Mouse (Mus musculus) hindbrain, embryonic 13.5 days (tissue): ENCODE measurements around the gene Gm28635. TPM values are rescaled to one million over a fixed set of nuclear protein-coding genes. Genes with fewer than 3 reads are reported as not detected.
A peak's percentile ranks its signal among the peaks of the same experiment; 100 is the strongest.
"Not testable (repeated sequence)": the region's sequence is repeated elsewhere in the genome, so short reads cannot be mapped to it uniquely, and the experiment has no call there.

ENCODE experiments used
- ATAC-seq: fragments of 200-750 bp; cut with Nextera tagmentation; 2 replicates; pipeline ENCODE4 v1.8.0; 2017; ENCODE audit warnings: moderate TSS enrichment; ENCODE audit not compliant: low FRiP score
- H3K27ac ChIP-seq: fragments of 300-500 bp; sonication (generic); 2 replicates; pipeline ENCODE4 v1.5.1; 2015; ENCODE audit warnings: inconsistent platforms, mild to moderate bottlenecking, moderate library complexity
- H3K27me3 ChIP-seq: fragments of 300-500 bp; sonication (generic); 2 replicates; pipeline ENCODE4 v1.6.1; 2015; ENCODE audit warnings: mild to moderate bottlenecking, inconsistent platforms
- H3K36me3 ChIP-seq: fragments of 300-500 bp; sonication (generic); 2 replicates; pipeline ENCODE4 v1.6.1; 2015; ENCODE audit warnings: mild to moderate bottlenecking, inconsistent platforms
- H3K4me1 ChIP-seq: fragments of 300-500 bp; sonication (generic); replicated peaks from 2 replicates; pipeline ENCODE4 v1.6.1; 2015; ENCODE audit warnings: inconsistent platforms
- H3K4me2 ChIP-seq: fragments of 300-500 bp; sonication (generic); 2 replicates; pipeline ENCODE4 v1.6.1; 2015; ENCODE audit warnings: inconsistent platforms, mild to moderate bottlenecking, moderate library complexity
- H3K4me3 ChIP-seq: fragments of 300-500 bp; sonication (generic); 2 replicates; pipeline ENCODE4 v1.5.1; 2015; ENCODE audit warnings: mild to moderate bottlenecking, inconsistent platforms
- H3K9ac ChIP-seq: fragments of 300-500 bp; sonication (generic); 2 replicates; pipeline ENCODE4 v1.6.1; 2015; ENCODE audit warnings: mild to moderate bottlenecking, inconsistent platforms
- H3K9me3 ChIP-seq: fragments of 300-500 bp; sonication (generic); 2 replicates; pipeline ENCODE4 v1.6.1; 2016; ENCODE audit warnings: inconsistent platforms
- WGBS: fragments of 180-500 bp; shearing (Covaris S2); methylation state at CpG from one replicate; pipeline ENCODE4 v1.1.7; 2015; 5-methylcytosine and 5-hydroxymethylcytosine counted together
- polyA plus RNA-seq: library from polyadenylated mRNA; unstranded; fragments of >200 nt; fragmentation: Nextera tagmentation; extraction: Ambion mirVana; gene quantifications from 2 replicates; pipeline ENCODE4 v1.2.1, GENCODE M21; 2015

Gene Gm28635
- polyA plus RNA-seq, 1 experiment from 2014 or later: not detected

DNA sequence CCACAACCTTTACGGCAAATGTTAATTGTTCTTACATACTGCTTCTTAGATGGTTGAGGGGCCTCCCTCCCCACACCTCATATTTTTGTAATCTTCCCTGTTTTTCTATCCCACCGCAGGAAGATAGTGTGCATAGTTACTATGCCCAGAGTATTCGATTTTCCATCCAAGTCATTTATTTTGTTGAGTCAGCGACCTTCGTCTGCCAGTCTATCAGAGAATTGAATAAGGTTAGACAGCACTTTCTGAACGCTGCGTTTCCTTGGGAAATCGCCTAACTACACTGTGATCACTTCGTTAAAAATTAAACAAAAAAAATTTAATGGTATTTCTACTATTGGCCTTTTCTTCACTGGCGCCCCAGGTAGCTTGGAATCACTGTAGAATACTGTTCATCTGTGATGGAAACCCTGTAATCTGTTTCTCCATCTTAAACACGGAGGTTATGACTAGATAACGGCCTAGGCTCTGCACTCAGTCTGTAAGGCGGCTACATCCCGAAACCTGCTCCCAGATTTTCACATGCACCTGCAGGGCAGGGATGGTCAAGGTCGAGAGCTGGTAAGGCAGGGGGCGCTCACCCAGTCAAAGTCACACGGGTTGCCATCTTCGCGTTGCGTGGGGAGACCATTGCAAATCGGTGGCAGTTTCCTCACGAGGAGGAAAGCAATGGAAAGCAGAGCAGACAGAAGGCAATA is 422 bp downstream of the Gm28635 start:
- Histone ChIP-seq H3K27me3 (no peaks in the 10 kb centered on the region), H3K36me3 (peaks cover 44% of the 10 kb centered on the region), H3K4me2 (peak overlapping the region; percentile 78), H3K9me3 (no peaks in the 10 kb centered on the region), H3K4me3 (peak overlapping the region; percentile 97), H3K9ac (peak overlapping the region; percentile 77), H3K27ac (peak overlapping the region; percentile 89), H3K4me1 (peaks cover 29% of the 10 kb centered on the region)
- WGBS: 10% methylated on average over 22 of the region's 22 CpGs
- peak; percentile 74 for ATAC-seq

DNA sequence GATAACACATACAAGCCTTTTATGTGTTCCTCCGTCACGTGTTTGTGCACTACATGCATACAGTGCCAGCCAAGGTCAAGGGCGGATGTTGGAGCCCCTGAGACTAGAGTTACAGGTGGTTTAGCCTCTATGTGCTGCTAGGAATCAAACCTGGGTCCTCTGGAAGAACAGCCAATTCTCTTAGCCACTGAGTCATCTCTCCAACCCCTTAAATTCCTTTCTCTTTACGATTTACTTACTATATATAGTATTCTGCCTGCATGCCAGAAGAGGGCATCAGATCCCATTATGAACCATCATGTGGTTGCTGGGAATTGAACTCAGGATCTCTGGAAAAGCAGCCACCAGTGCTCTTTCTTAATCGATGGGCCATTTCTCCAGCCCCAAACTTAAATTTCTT is 6.3 kb downstream of the Gm28635 start:
- peak overlapping the region; percentile 88; the same call in 1 of the 2 replicates for H3K4me3 ChIP-seq
- H3K4me2 ChIP-seq: peak overlapping the region; percentile 74
- H3K27me3 ChIP-seq, ATAC-seq, H3K9ac ChIP-seq, H3K27ac ChIP-seq, H3K9me3 ChIP-seq: not testable (repeated sequence)
- peaks cover 27% of the 10 kb centered on the region for H3K4me1 ChIP-seq
- WGBS: 68% methylated on average over 4 of the region's 5 CpGs
- peaks cover 58% of the 10 kb centered on the region for H3K36me3 ChIP-seq

DNA sequence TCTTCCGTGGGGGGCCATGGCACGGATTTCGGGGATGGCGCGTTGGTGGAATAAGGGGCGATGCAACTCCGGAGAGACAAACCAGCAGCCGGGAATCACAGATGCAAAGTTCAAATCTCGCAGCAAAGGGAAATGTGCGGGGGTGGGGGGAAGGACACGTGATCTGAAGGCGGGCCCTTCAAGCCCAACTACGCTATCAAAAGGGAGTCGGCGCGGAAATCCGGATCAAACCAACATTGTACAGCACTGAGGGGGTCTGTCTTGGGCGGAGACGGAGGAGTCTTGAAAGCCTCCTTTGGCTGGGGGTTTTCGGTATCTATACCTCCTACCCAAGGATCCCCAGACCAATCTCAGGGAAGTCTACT is 7.3 kb downstream of the Gm28635 start, which contains the start of gene Selenoh:
Gene Selenoh (minus strand): TSS at position 202 of the 365 bp plus-strand sequence.
- Histone ChIP-seq H3K27me3 (no peaks in the 10 kb centered on the region), H3K9me3 (no peaks in the 10 kb centered on the region), H3K27ac (peak within 1 kb of the TSS; percentile 92), H3K4me3 (peak within 1 kb of the TSS; percentile 88), H3K36me3 (peaks cover 51% of the 10 kb centered on the region), H3K4me2 (peak within 1 kb of the TSS; percentile 74), H3K4me1 (peaks cover 18% of the 10 kb centered on the region), H3K9ac (peak within 1 kb of the TSS; percentile 83)
- WGBS: 0% methylated on average over 20 of the region's 20 CpGs
- peak; percentile 98 for ATAC-seq

DNA sequence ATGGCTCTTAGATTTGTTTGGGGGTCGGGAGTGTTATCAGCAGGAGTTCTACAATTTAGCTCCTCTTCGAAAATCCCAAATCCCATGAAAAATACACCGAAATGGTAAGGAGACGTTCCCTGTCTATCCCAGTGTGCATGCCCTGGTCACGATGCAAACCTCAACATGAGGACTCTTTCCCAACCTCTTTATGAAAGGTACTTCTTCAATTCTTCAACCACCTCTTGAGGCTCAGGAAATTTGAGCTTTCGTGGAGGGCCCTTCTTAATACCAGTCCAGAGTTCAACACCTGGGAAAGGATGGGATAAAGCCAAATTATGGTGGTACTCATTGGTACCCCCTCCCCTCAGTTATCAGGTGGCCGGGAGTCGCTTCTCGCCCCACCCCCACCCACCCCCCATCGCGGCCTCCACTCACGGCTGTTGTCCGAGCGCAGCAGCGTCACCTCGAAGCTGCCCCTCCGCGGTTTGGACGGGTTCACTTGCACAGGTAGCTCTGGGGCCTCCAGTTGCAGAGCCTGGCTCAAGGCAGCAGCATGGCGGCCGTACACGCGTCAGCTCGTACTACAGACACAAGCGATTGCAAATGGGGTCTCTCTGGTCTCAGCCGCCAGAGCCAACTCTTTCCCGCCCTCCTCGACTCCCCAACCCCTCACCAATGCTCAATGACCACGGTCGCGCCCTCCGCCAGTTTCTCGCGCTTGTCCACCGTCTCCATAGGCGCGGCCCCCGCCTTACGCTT is 7.8 kb downstream of the Gm28635 start:
- no peaks in the 10 kb centered on the region for H3K27me3 ChIP-seq
- H3K9me3 ChIP-seq: no peaks in the 10 kb centered on the region
- peak; percentile 90 for ATAC-seq
- H3K4me2 ChIP-seq: peak overlapping the region; percentile 74
- peak overlapping the region; percentile 83 for H3K9ac ChIP-seq
- peaks cover 18% of the 10 kb centered on the region for H3K4me1 ChIP-seq
- H3K36me3 ChIP-seq: peaks cover 46% of the 10 kb centered on the region
- H3K27ac ChIP-seq: peak overlapping the region; percentile 92
- 2% methylated on average over 39 of the region's 39 CpGs for WGBS
- H3K4me3 ChIP-seq: peak overlapping the region; percentile 88

DNA sequence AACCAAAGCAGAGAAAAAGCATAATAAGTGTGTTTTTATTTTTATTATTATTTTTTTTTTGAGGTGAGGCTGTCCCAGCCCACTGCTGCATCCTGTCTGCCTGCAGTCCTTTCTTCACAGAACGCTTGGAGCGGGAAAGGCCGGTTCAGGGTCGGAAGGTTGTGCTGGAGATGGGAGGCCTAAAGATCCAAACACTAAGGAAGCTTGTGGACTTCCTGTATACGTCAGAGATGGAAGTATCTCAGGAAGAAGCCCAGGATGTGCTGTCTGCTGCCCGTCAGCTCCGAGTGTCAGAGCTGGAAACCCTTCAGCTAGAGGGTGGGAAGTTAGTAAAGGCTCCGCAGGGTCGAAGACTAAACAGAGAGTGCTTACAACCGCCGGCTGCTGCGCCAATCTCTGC is 11.8 kb downstream of the Gm28635 start:
- Histone ChIP-seq H3K4me2 (no peak overlapping the region), H3K27ac (no peak overlapping the region), H3K4me1 (peaks cover 13% of the 10 kb centered on the region), H3K9ac (no peak overlapping the region), H3K36me3 (peaks cover 20% of the 10 kb centered on the region), H3K4me3 (no peak overlapping the region), H3K27me3 (no peaks in the 10 kb centered on the region), H3K9me3 (no peaks in the 10 kb centered on the region)
- ATAC-seq: no peak
- 69% methylated on average over 12 of the region's 12 CpGs for WGBS

DNA sequence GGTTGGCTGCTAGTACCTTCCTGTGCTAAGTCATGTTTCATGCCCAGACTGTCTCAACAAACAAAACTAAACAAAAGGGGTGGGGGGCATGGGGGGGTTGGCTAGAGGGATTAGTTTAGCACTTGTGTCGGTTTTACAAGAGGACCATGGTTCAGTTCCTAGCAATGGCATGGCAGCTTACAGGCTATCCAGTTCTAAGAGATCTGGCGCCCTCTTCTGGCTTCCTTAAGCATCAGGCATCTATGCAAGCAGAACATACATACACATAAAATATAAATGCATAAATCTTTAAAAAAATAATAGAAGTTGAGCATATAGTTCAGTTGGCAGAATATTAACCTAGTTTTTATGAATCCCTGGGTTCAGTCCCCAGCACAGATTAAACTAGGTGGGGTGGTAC is 15.0 kb downstream of the Gm28635 start:
- Histone ChIP-seq H3K4me2 (no peak overlapping the region), H3K9me3 (no peaks in the 10 kb centered on the region), H3K27me3 (no peaks in the 10 kb centered on the region), H3K9ac (no peak overlapping the region), H3K4me1 (no peaks in the 10 kb centered on the region), H3K36me3 (peaks cover 8% of the 10 kb centered on the region), H3K4me3 (no peak overlapping the region), H3K27ac (no peak overlapping the region)
- WGBS: 31% methylated on average over 2 of the region's 2 CpGs
- ATAC-seq: no peak

DNA sequence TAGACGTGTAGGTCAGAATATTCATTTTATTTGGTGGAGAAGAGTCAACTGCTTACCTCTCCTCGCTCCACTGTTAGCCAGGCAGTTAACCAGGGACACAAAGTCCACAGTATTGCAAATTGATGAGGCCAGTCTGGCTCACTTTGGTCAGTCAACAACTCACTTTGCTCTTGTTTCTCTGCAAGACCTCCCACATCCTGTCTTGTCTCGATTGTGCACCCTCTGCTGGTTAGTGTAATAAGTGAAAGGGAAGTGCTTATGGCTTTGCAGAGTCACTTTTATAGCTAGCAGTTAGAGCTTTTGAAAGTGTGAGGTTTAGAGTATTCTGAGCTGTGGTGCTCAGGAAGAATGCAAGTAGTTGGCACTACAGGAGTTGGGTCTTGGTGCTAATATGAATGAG is 17.6 kb downstream of the Gm28635 start:
- WGBS: 72% methylated on average over 3 of the region's 3 CpGs
- ATAC-seq: no peak
- H3K4me3 ChIP-seq: no peak overlapping the region

DNA sequence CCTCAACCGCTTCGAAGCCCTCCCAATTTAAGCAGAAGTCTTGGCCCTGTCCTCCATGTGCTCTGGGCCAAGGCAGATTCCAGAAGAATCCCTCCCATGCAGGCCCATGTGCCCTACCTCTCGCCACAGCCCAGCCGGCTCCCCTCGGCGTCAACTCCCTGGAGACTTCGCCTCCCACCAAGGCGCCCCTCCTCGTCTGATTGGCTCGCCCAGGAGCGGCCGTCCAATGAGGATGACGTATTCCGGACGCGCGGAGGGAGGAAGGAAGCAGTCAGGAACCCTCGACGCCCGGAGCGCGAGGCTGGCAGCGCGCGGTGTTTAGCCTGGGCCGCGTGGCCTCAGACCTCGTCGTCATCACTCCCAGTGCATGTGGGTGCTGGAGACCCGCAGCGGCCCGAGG is 19.0 kb downstream of the Gm28635 start, which contains the start of gene Btbd18:
Gene Btbd18 (plus strand): TSS at position 274 of the 400 bp plus-strand sequence.
- Histone ChIP-seq H3K4me1 (no peaks in the 10 kb centered on the region), H3K9ac (no peak within 1 kb of the TSS), H3K27me3 (no peaks in the 10 kb centered on the region), H3K36me3 (no peaks in the 10 kb centered on the region), H3K9me3 (no peaks in the 10 kb centered on the region), H3K4me2 (no peak within 1 kb of the TSS), H3K27ac (no peak within 1 kb of the TSS), H3K4me3 (no peak within 1 kb of the TSS)
- ATAC-seq: no peak
- WGBS: 94% methylated on average over 32 of the region's 32 CpGs

More for the DNA sequence above, 17.6 kb downstream of the Gm28635 start:
- Histone ChIP-seq H3K4me2 (no peak overlapping the region), H3K36me3 (no peaks in the 10 kb centered on the region), H3K9me3 (no peaks in the 10 kb centered on the region), H3K27ac (no peak overlapping the region), H3K4me1 (no peaks in the 10 kb centered on the region), H3K9ac (no peak overlapping the region), H3K27me3 (no peaks in the 10 kb centered on the region)

DNA sequence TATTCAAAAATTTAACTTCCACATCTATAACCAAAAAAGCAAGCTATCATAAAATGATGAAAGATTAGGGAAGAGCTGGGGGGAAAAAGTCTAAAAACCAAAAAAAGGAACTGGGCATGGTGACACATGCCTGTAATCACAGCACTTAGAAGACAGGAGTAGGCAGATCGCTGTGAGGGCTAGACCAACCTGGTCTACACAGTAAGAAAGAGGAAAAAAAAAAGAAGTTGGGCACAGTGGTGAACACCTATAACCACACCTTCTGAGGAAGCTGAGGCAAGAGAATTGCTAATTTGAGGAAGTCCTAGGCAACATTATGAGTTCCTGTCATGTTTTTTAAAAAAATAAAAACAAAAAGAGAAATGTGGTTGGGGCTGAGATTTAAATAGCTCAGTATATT is 22.0 kb downstream of the Gm28635 start:
- no peak overlapping the region for H3K4me2 ChIP-seq
- no peak overlapping the region for H3K4me3 ChIP-seq
- H3K4me1 ChIP-seq: no peaks in the 10 kb centered on the region
- H3K36me3 ChIP-seq: no peaks in the 10 kb centered on the region
- no peaks in the 10 kb centered on the region for H3K9me3 ChIP-seq
- WGBS: 59% methylated on average over 1 of the region's 1 CpGs
- H3K9ac ChIP-seq: no peak overlapping the region
- no peak overlapping the region for H3K27ac ChIP-seq
- no peak for ATAC-seq
- H3K27me3 ChIP-seq: no peaks in the 10 kb centered on the region

DNA sequence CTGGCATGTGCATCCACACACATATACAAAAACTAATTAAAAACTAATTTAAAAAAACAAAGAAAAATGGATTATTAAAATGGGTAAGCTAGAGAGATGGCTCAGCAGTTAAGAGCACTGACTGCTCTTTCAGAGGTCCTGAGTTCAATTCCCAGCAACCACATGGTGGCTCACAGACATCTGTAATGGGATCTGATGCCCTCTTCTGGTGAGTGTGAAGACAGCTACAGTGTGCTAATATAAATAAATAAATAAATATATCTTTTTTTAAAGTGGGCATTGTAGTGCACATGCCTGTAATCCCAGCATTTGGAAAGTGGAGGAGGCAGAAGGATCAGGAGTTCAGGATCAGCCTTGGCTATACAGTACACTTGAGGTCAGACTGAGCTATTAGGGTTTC is 24.5 kb downstream of the Gm28635 start:
- Histone ChIP-seq H3K27ac (no peak overlapping the region), H3K9ac (no peak overlapping the region), H3K27me3 (no peaks in the 10 kb centered on the region), H3K4me3 (no peak overlapping the region), H3K4me1 (0 out of 2 replicates have a peak, but pooled peaks cover 3% of the 10 kb centered on the region), H3K4me2 (no peak overlapping the region), H3K36me3 (no peaks in the 10 kb centered on the region), H3K9me3 (no peaks in the 10 kb centered on the region)
- no peak for ATAC-seq

DNA sequence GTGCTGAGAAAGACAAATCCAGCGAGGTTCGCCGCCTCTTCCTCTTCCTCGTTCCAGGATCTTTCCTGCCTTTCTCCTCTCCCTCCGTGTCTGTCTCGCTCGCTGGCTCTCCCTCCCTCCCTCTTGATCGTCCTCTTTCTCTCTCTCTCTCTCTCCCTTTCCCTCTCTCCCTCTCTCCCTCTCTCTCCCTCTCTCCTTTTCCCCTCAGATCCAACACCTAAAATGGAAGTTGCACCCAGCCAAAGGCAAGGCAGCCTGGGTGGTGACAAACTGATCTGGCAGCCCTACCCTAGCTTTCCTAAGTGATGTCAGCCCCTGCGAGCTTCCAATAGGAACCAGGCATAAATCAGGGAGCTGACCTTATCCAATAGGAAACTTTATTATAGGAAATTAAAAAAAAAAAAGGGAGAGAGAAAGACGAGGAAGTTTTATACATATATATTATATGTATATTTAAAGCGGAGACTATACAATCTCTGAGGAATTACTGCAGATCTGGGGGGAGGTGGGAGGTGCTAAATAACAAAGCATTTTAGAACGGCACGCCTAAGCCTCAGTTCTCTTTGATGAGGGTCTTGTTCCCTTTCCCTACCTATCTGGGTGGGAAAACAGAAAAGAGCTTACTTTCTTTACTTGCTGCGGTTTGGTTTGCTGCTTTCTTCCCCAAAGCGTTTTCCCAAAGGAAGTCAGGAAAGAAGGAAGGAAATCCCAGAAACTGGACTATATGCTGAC is 27.2 kb downstream of the Gm28635 start, which contains the start of gene Ctnnd1:
Gene Ctnnd1 (minus strand): TSS at position 302 of the 732 bp plus-strand sequence.
- ATAC-seq: peak; percentile 94
- H3K4me1 ChIP-seq: peaks cover 23% of the 10 kb centered on the region
- peak within 1 kb of the TSS; percentile 63 for H3K4me3 ChIP-seq
- H3K27me3 ChIP-seq: no peaks in the 10 kb centered on the region
- peak within 1 kb of the TSS; percentile 79 for H3K4me2 ChIP-seq
- WGBS: under 1% methylated on average over 15 of the region's 15 CpGs
- H3K9me3 ChIP-seq: no peaks in the 10 kb centered on the region
- no peaks in the 10 kb centered on the region for H3K36me3 ChIP-seq
- H3K27ac ChIP-seq: peak within 1 kb of the TSS; percentile 93
- peak within 1 kb of the TSS; percentile 78 for H3K9ac ChIP-seq

DNA sequence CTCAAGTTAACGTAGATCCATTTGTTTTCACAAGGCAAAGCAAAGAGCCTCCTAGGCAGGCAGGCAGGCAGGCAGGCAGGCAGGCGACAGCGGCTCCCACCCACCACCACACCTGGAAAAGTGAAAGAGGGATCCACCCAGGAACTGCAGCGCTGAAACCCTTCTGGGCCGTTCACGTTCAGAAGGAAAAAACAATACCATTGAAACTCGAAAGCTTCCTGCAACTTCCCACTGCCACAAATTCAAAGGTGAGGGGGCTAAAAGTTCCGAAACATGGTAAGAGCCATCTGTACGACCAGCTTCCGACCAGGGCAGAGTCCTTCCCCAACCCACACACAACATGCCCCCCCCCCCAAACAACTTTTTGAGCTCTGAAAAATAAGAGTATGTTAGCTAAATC is 28.2 kb downstream of the Gm28635 start:
- peak overlapping the region; percentile 79 for H3K4me2 ChIP-seq
- H3K4me1 ChIP-seq: peaks cover 23% of the 10 kb centered on the region
- no peak for ATAC-seq
- peak overlapping the region; percentile 63 for H3K4me3 ChIP-seq
- no peaks in the 10 kb centered on the region for H3K27me3 ChIP-seq
- peak overlapping the region; percentile 78 for H3K9ac ChIP-seq
- under 1% methylated on average over 10 of the region's 10 CpGs for WGBS
- peak overlapping the region; percentile 56 for H3K27ac ChIP-seq
- no peaks in the 10 kb centered on the region for H3K36me3 ChIP-seq
- H3K9me3 ChIP-seq: no peaks in the 10 kb centered on the region
